Mouse (Mus musculus): ENCODE measurements around the gene Kirrel3.

Gene Kirrel3

DNA sequence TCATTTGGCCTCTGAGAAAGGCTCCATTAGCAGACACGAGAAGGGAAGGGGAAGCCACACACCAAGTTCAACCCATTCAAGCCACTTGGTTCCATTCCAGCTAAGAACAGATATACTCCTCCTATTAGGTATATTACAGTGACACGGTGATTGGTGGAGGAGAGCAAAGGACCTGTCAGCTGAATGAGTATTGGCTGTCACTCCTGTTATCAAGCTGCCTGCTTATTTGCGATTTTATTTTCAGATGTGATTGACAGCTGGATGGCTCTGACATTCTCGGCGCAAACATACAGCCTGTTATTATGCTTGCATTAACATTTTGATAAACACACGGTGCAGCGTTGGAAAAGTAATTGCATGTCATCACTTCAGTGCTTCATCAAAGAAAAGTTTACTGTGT is 118.1 kb downstream of the Kirrel3 start:
- DNase-seq (ENCODE audit: low read depth, low spot score), result no peak

DNA sequence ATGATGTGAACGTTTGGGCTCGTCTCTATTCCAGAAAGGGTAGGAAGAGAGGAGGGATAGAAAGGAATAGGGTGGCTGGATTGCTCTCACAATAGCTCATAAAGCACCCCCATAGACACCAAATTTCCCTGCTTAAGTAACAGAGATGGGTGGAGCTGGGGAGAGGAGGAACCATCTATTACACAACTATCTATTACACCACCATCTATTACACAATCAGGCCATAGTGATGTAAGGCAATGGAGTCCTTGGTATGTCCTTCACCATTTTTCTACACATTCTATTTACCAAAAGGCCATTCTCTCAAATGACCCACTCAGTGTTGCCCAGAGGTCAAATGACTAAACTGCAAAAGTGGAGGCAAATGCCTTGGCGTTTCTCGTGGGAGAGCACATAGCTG is 119.2 kb downstream of the Kirrel3 start:
- no peak for DNase-seq (ENCODE audit: low read depth, low spot score)

DNA sequence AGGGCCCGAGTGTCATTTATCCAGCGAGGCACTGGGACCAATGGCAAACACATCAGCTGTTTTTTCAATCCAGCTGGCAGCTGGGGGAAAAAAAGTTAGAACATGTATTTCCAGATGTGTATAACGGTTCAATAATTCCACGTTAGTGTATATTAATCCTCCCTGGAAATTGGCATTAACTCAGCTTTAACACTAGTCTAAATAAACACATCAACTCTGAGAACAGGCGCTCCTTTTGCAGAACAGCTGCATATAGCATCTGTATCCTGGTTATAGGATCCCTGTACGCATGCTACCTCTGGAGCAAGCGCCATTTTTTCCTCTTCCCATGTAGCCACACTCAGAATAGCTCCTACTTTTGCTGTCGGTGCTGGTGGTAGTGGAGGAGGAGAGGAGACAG is 119.8 kb downstream of the Kirrel3 start:
- no peak for DNase-seq (ENCODE audit: low read depth, low spot score)

DNA sequence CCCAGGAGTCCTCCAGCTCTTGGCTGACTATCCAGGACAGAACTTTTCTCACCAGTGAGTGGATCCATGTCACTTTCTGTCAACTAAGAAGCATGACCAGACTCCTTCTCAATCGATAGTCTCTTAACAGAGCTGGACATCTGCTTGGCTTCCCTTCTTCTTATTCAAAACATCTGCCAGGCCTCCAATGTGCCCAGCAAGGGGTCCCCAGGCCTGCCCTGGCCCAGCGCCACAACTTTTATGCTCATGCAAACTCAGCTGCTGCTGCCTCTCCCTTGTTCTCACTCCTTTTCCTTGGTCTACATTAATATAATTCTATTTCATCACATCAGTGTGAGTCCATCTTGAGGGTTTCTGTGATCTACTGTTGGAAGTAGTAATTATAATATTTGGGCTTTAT is 122.3 kb downstream of the Kirrel3 start:
- no peak for DNase-seq (ENCODE audit: low read depth, low spot score)

DNA sequence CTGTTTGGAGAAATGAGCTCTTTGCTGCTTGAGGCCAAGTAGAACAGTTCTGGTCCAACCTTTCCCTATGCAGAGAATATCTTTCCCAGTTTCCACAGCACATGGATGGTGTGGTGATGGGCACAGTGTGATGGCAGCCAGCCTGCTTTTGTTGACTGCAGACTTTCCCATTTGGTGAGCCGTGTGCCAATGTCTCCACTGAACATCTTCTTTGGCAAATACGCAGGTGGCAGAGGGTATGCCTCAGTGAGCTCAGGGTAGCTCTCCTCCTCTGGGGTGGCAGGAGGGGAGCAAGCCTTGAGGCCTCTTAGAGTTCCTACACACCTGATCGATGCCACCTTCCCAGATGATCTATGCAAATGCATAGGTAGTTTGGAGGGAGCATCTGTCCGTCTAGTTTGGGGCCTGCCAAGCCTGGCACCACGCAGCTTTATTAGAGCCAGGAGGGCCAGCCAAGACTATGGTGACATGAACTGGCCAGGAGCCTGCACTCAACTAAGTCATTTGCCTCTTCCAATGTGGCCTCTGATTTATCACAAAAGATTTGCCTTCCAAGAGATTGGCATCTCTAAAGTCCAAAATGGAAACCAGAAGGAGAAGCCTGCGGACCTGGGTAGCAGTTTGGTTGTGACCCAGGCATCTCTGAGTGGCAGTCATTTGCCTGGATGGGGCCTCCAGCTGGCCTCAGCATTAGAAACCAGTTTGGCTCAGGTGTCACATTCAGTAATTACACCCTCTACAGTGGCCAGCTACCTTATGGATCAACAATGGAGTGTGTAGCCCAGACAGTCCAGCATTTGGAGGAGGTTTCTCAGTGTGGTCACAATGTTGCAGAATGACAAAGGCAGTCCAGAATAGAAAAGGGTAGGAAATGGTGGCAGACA is 127.4 kb downstream of the Kirrel3 start:
- no peak for DNase-seq (ENCODE audit: low read depth, low spot score)

DNA sequence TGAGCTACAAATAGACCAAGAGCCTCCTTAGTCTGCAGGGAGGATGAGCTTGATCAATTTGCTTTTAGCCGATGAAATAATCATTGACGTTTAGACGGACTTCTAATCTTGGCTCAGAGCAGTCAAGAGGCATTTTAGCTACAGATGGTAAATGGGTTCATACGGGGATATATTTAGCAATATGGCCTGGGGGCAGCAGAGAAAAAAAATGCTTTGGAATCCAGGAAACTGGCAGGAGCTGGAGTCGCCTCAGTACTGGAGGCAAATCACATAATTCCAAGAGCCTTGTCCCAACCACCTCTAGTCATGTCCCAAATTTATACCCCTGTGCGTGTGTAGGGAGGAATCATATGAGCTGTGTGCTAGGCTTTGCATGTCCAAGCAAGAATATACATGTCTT is 132.4 kb downstream of the Kirrel3 start:
- DNase-seq (ENCODE audit: low read depth, low spot score), result no peak

DNA sequence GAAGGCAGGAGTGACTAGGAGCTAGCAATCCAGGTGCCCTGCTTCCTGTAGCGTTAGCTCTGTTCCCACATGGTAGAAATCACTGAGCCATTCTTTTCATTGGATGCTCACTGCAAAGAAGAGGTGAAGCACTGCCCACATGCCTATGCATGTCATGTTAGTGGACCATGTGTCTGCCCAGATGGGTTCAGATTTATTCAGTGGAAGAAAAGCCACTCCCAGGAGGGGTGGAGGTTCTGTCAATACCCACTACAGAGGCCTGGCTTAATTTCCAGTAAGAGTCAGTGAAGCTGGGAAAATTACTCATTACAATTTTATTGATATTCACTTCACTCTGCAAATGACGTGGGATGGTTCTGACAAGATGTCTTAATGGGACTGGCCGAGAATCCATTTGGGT is 134.2 kb downstream of the Kirrel3 start:
- DNase-seq (ENCODE audit: low read depth, low spot score), result no peak

DNA sequence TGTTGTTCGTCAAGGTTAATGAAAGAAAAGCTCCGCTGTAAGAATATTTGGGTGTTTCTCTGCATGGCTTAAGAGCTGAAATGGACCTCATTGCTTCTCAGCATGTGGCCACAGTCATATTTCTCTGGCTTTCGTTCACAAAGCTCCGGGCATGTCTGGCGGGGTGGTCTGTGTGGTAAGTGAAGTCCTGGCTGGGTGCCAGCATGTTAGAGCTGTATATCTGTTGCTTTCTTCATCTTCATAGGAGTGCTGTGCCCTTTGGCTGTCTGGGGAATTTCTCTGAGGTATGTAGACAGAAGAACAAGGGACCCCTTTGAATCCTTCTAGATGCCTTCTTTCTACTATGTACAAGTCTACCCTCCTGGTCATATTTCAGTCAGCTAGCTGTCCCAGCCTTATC is 137.8 kb downstream of the Kirrel3 start:
- DNase-seq (ENCODE audit: low read depth, low spot score), result no peak

DNA sequence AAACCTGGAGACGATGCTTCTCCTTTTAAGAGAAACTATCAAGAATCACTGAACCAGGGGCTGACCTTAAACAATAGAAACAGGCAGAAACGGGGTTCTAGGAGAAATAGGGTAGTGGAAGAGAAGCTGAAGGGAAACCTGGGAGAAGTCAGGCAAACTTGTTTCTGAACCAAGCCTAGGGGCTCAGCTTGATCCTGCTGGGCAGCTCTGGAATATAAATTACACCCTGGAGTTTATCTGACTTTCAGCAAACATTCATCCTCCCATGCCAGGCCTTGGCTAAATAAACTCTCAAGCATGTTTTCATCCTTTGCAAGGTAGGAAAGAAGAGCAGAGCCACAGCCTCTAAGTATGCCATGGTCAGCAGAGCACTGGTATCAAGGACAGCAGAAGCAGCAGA is 138.3 kb downstream of the Kirrel3 start:
- DNase-seq (ENCODE audit: low read depth, low spot score), result no peak

DNA sequence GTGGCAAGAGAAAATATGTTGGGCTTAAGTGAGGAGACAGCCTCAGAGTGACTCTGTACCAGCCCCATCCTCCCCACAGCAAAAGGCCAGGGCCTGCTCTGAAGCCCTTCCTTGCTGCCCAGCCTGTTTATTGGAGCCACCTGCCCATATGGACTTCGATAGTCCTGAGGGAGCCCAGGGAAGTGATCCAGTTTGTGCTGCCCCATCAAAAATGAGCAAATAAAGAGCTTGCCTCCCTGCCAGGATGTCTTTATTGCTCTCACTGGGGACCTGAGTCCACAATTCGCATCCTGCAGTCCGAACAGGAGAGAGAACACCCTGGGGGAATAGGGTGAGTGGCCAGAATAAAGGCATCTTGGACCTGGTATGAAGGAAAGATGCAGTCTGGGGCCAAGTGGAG is 143.1 kb downstream of the Kirrel3 start:
- DNase-seq (ENCODE audit: low read depth, low spot score), result no peak

DNA sequence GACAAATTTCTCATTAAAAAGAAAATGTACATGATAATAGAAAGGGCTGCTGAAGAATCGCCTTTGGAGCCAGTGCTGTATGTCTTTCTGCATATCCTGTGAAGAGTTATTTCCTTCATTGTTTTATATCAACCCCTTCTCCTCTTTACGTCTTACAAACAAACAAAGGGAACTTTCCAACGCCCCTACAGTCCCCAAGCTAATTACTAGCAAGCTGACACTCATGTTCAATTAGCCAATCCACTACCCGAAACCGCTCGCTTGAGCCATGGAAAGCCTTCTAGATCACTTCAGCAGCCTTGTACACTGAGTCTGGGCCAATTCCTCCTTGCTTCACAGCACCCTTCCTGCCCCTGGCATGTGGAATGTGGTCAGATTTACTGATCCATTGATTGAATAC is 150.0 kb downstream of the Kirrel3 start:
- no peak for DNase-seq (ENCODE audit: low read depth, low spot score)

DNA sequence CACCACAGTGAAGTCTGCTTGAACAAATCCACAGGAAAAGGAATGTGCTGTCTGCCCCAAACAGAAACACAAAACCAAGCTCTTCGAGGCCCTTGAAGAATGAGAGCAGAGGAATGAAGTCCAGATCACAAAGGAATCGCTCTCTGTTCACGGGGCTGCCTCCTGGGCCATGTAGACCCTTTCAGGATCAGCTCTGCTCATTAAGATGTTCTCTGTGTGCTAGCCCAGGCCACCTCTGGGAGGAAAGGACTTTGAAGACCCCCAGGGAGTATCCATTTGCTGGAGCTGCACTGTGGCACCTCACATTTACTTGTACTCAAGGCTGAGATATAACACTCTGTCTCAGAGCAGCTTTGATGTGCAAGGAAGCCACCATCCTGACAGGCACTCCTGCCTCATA is 158.2 kb downstream of the Kirrel3 start:
- no peak for DNase-seq (ENCODE audit: low read depth, low spot score)

DNA sequence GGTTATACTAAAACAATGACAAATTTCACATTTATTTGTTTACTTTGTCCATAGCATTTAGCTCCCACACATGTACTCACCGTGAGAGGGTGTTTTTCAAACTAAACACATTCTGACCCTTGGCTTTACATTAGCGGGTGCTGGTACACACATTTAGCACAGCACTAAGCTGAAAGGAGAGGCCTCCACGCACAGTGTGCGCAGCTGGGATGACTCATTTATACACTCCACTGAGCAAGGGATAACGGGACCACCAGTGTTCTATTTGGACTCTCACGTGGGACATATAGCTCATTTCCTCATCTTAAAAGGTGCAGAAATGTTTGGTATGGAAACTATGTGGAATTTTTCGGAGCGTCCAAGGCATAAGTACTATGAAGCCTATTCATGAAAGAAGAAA is 158.7 kb downstream of the Kirrel3 start:
- DNase-seq (ENCODE audit: low read depth, low spot score), result no peak

DNA sequence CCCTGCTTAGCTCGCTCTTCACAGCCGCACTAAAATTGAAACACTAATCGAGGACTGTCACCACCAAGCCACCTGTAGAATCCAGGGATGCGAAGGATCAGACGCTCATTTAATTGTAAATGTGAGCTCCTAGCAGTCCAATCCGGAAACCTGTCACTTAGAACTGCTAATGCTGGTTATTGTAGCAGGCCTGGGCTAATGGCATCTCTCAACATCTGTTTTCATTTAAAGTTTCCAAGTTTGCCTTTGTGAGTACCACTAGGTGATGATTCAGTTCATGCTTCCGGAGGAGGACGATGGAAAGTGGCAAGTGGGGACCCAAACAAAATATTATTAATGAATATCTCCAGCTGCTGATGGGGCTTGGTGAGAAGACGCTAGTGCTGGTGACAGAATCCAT is 161.1 kb downstream of the Kirrel3 start:
- DNase-seq (ENCODE audit: low read depth, low spot score), result no peak

DNA sequence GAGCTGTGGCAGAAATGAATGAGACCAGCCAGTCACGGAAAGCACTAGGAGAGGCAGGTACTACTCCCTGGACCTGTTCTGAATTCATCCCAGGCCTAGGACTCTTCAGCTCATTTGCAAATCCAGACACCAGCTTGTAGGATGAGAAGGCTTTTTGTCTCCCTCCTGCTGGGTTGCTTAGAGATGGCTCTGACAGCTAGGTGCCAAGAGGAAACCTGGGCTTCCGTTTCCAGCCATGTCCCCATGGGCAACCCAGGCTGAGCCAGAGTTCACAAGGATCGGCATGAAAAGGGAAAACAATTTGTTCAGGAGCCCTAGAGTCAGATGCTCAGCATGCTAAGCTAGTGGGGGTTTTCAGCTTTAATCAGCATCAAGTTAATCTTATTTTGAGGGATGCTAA is 166.6 kb downstream of the Kirrel3 start:
- DNase-seq (ENCODE audit: low read depth, low spot score), result no peak

DNA sequence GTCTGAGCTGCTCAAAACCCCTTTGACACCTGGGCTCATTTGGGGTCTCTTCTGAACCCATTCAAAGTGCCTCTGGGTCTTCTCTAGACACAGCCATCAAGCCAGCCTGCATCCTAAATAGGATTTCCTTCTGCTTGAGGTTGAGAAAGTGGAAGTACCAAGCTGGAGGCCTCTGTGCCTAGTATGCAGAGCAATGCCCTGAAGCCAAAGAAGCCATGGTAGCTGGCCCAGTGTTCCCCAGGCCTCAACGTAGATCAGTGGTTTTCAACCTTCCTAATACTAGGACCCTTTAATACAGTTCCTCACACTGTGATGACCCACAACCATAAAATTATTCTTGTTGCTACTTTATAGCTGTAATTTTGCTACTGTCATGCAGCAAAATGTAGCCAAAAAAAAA is 167.4 kb downstream of the Kirrel3 start:
- DNase-seq (ENCODE audit: low read depth, low spot score), result no peak

DNA sequence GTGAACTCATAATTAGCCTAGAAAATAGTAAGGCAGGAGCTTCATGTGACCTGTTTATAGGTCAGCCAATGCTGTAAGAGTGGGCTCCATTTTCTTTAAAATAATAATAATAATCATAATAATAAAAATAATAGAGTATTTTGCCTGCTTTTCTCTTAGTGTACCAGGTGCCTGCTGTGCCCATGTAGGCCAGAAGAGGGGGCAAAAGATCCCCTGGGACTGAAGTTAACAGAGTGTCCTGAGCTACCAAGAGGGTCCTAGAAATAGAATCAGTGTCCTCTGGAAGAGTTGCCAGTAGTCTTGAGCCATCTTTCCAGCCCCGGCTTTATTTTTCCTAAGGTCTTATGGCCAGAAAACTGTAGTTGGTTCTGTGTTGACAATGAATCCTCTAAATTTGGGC is 174.9 kb downstream of the Kirrel3 start:
- no peak for DNase-seq (ENCODE audit: low read depth, low spot score)

DNA sequence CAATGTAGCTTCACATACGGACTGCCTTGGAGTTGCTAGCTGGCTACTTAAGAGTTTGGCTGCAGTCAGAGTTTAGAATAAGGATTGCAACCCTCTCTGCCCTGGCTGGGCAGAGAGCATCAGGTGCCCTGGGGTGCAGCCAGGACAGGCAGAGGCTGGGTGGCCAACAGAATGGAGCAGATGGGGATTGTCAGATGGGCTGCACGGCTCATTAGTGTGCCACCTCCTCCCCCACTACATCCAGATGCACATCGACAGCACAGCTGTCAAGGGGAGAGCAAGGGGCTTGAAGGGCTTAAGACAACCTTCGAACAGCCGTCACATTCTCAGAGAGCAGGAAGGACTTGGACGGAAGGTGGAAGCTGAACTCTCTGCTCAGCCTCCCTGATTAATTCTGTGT is 177.7 kb downstream of the Kirrel3 start:
- no peak for DNase-seq (ENCODE audit: low read depth, low spot score)

DNA sequence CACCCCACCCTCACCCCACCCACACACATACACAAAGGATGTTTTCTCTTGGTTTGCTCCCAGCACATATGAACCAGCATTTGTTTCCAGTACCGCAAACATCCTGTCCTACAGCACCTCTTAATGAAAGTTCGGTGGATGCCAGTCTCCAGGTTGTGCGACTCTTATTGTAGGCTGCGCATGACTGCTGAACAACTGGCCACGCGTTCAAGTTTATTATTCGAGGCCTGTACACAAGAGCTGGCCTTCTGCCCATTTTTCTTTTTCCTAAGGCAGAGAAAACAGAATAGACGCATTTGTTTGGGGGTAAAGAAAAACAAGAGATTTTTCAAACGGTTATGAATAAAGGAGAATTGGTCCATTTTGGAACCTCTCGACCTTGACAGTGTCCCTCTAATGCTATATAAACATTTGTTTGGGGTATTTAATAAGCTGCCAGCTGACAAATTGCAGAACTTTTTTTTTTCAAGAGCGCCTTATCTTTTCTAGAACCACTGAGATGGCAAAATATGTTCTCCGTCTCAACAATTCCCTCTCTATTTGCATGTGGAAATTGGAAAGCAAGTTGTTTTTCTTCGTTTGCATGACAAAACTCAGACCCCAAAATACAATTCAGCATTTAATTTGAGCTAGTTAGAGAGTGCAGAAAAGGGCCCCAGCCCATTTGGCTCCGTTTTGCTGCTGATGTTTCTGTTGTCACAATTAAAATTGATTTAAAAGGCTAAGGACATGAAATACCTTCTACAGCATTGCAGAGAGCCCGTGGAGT is 179.9 kb downstream of the Kirrel3 start:
- no peak for DNase-seq (ENCODE audit: low read depth, low spot score)

DNA sequence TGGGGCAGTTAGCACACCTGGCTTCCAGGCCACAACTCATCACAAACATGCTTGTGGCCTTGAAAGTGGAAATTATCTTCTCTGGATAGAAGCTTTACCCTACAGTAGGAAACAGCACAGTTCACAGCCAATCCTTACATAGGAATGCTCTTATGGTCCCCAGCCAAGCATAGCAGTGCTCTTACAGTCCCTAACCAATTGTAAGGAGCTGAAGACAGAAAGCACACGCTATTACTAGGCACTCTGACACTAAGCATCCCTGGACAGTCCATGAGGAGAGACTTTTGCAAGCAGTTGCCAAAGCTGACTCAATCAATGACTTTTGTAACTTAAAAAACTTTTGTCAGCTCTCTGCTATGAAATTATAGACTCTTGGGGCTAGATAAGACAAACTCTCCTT is 181.5 kb downstream of the Kirrel3 start:
- no peak for DNase-seq (ENCODE audit: low read depth, low spot score)

DNA sequence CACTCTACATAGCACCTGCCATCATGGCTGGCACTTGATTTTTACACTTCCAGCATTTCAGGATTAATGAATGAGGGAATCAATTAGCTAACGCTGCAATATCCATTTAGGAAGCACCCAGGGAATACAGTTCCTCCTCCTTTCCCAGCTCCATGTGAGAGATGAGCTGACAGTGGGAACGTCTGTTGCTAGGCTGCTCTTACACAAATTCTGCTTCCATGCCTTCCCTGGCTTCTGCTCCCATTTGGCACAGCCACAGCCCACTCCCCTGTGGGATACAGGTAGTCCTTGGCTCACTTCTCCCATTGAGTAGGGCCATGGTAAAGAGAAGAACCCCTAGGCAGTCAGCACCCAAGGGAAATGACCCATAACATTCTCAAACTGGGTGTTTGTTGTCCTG is 185.2 kb downstream of the Kirrel3 start:
- no peak for DNase-seq (ENCODE audit: low read depth, low spot score)

DNA sequence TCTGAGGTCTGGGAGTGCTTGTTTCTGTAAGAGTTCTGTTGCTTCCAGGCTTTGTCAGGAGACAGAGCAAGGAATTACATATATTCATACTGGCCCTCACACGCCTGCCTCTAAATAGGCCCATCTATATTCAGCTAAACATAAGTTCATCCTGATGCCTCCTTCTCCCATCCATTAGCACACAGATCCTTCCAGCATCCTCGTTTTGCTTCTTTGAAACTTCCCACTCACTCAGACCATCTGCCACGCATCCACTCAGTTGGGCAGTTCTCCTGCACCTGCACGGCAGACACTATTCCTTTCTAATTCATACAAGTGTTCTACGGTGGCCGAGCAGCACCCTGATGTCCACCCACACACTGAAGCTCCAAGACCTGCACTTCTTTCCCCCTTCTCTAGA is 201.1 kb downstream of the Kirrel3 start:
- no peak for DNase-seq (ENCODE audit: low read depth, low spot score)

DNA sequence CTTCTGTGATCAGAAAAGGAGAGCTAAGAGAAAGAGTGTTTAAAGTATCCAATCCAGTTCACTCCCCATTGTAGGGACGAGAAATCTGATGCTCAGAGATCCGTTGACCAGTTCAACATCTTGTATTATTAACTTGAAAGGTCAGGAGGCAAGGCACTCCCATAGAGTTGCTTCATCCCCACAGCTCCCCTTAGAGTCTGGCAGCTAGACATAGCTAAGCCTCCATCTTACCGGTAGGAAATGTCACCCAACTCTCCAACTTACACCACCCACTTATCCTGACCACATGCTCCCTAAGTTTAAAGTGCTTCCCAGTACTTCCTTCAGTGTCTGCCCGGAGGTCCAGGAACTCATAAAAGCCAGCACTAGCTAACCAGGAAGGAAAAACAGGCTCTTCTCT is 202.7 kb downstream of the Kirrel3 start:
- no peak for DNase-seq (ENCODE audit: low read depth, low spot score)
